Mouse (Mus musculus) thymus, postnatal 25 days (tissue): ENCODE measurements around the gene Tbcc.

Experiments used
- DNase-seq: peaks from one replicate; pipeline ENCODE4 v3.0.0; 2022

Tbcc gene

GRCm38 (mm10) chr17:46912331-46912730 is 21.8 kb downstream of the Tbcc start:
- DNase-seq = no peak

- no peak for DNase-seq
Measured at GRCm38 (mm10) chr17:46915129-46915528, 24.6 kb downstream of the Tbcc start.

- no peak for DNase-seq
Measured at GRCm38 (mm10) chr17:46918951-46919350, 28.5 kb downstream of the Tbcc start.

- no peak for DNase-seq
Measured at GRCm38 (mm10) chr17:46920855-46921254, 30.4 kb downstream of the Tbcc start.

GRCm38 (mm10) chr17:46926192-46926591 is 35.7 kb downstream of the Tbcc start:
- DNase-seq = no peak

GRCm38 (mm10) chr17:46926941-46927340 is 36.5 kb downstream of the Tbcc start:
- DNase-seq = no peak

- DNase-seq = no peak
Measured at GRCm38 (mm10) chr17:46927781-46928180, 37.3 kb downstream of the Tbcc start.

- DNase-seq = no peak
Measured at GRCm38 (mm10) chr17:46929277-46929676, 38.8 kb downstream of the Tbcc start.

GRCm38 (mm10) chr17:46929897-46930296 is 39.4 kb downstream of the Tbcc start:
- DNase-seq = no peak

- no peak for DNase-seq
Measured at GRCm38 (mm10) chr17:46932961-46933360, 42.5 kb downstream of the Tbcc start.

GRCm38 (mm10) chr17:46933557-46934348 is 43.3 kb downstream of the Tbcc start:
- peak; percentile 64 for DNase-seq

- no peak for DNase-seq
Measured at GRCm38 (mm10) chr17:46940461-46940860, 50.0 kb downstream of the Tbcc start.
